Mouse (Mus musculus): Measurements from ENCODE around the gene Tcp10c. TPM values are rescaled to one million over a fixed set of nuclear protein-coding genes. Genes with fewer than 3 reads are reported as not detected.
"Not testable (repeated sequence)": the region's sequence is repeated elsewhere in the genome, so short reads cannot be mapped to it uniquely, and the experiment has no call there.

Tcp10c gene
- polyA plus RNA-seq, 1 experiment from 2014 or later = not detected

GRCm38 (mm10) chr17:13399961-13400360 is 45.6 kb downstream of the Tcp10c start:
- H3K9ac ChIP-seq (replicated peaks); H3K4me1 ChIP-seq; ATAC-seq (ENCODE audit: low FRiP score); H3K4me3 ChIP-seq (replicated peaks); H3K36me3 ChIP-seq; H3K27me3 ChIP-seq (replicated peaks); H3K27ac ChIP-seq (replicated peaks); H3K4me2 ChIP-seq: not testable (repeated sequence)
- WGBS = 90% methylated on average over 4 of the region's 5 CpGs
- H3K9me3 ChIP-seq (replicated peaks) = 0 out of 2 replicates have a peak, but pooled peaks cover 12% of the 10 kb centered on the region

GRCm38 (mm10) chr17:13402118-13402517 is 47.7 kb downstream of the Tcp10c start:
- not testable (repeated sequence) for H3K4me1 ChIP-seq; H3K4me3 ChIP-seq (replicated peaks); H3K9ac ChIP-seq (replicated peaks); H3K4me2 ChIP-seq; H3K36me3 ChIP-seq; H3K27me3 ChIP-seq (replicated peaks); ATAC-seq (ENCODE audit: low FRiP score); H3K27ac ChIP-seq (replicated peaks)
- 0 out of 2 replicates have a peak, but pooled peaks cover 13% of the 10 kb centered on the region for H3K9me3 ChIP-seq (replicated peaks)

GRCm38 (mm10) chr17:13403527-13404131 is 49.3 kb downstream of the Tcp10c start:
- ATAC-seq (ENCODE audit: low FRiP score); H3K27ac ChIP-seq (replicated peaks); H3K4me3 ChIP-seq (replicated peaks); H3K9me3 ChIP-seq (replicated peaks); H3K4me2 ChIP-seq; H3K27me3 ChIP-seq (replicated peaks); H3K9ac ChIP-seq (replicated peaks); H3K4me1 ChIP-seq; H3K36me3 ChIP-seq: not testable (repeated sequence)
- WGBS = 82% methylated on average over 5 of the region's 5 CpGs

- H3K9me3 ChIP-seq (replicated peaks); H3K27me3 ChIP-seq (replicated peaks); H3K36me3 ChIP-seq; H3K9ac ChIP-seq (replicated peaks); H3K4me3 ChIP-seq (replicated peaks); ATAC-seq (ENCODE audit: low FRiP score); H3K4me2 ChIP-seq; H3K27ac ChIP-seq (replicated peaks); H3K4me1 ChIP-seq: not testable (repeated sequence)
- 90% methylated on average over 3 of the region's 3 CpGs for WGBS
These were observed 51.7 kb downstream of the Tcp10c start for GRCm38 (mm10) chr17:13406023-13406422.

GRCm38 (mm10) chr17:13406701-13407100 is 52.3 kb downstream of the Tcp10c start:
- WGBS = 89% methylated on average over 6 of the region's 6 CpGs
- not testable (repeated sequence) for H3K4me3 ChIP-seq (replicated peaks); H3K27me3 ChIP-seq (replicated peaks); H3K27ac ChIP-seq (replicated peaks); ATAC-seq (ENCODE audit: low FRiP score); H3K9ac ChIP-seq (replicated peaks); H3K4me2 ChIP-seq; H3K36me3 ChIP-seq; H3K4me1 ChIP-seq; H3K9me3 ChIP-seq (replicated peaks)

GRCm38 (mm10) chr17:13407621-13408256 is 53.4 kb downstream of the Tcp10c start:
- ATAC-seq (ENCODE audit: low FRiP score); H3K27ac ChIP-seq (replicated peaks); H3K9me3 ChIP-seq (replicated peaks); H3K27me3 ChIP-seq (replicated peaks); H3K4me2 ChIP-seq; H3K36me3 ChIP-seq; H3K4me3 ChIP-seq (replicated peaks); H3K4me1 ChIP-seq; H3K9ac ChIP-seq (replicated peaks): not testable (repeated sequence)
- WGBS = 96% methylated on average over 3 of the region's 4 CpGs

- not testable (repeated sequence) for H3K9me3 ChIP-seq (replicated peaks); H3K36me3 ChIP-seq; H3K9ac ChIP-seq (replicated peaks); H3K4me2 ChIP-seq; H3K27ac ChIP-seq (replicated peaks); H3K4me1 ChIP-seq; H3K27me3 ChIP-seq (replicated peaks); ATAC-seq (ENCODE audit: low FRiP score); H3K4me3 ChIP-seq (replicated peaks)
- 96% methylated on average over 11 of the region's 11 CpGs for WGBS
These were observed 53.9 kb downstream of the Tcp10c start for GRCm38 (mm10) chr17:13408257-13408633.

GRCm38 (mm10) chr17:13421022-13421591 is 66.7 kb downstream of the Tcp10c start:
- H3K36me3 ChIP-seq; H3K9me3 ChIP-seq (replicated peaks); ATAC-seq (ENCODE audit: low FRiP score); H3K4me1 ChIP-seq; H3K27me3 ChIP-seq (replicated peaks); H3K9ac ChIP-seq (replicated peaks); H3K4me3 ChIP-seq (replicated peaks); H3K4me2 ChIP-seq; H3K27ac ChIP-seq (replicated peaks): not testable (repeated sequence)
- WGBS = 93% methylated on average over 9 of the region's 12 CpGs

GRCm38 (mm10) chr17:13422638-13423037 is 68.3 kb downstream of the Tcp10c start:
- H3K4me2 ChIP-seq; ATAC-seq (ENCODE audit: low FRiP score); H3K36me3 ChIP-seq; H3K4me1 ChIP-seq; H3K27ac ChIP-seq (replicated peaks); H3K9me3 ChIP-seq (replicated peaks); H3K4me3 ChIP-seq (replicated peaks); H3K9ac ChIP-seq (replicated peaks); H3K27me3 ChIP-seq (replicated peaks): not testable (repeated sequence)
- WGBS = 91% methylated on average over 5 of the region's 5 CpGs

GRCm38 (mm10) chr17:13423373-13424024 is 69.1 kb downstream of the Tcp10c start:
- H3K4me1 ChIP-seq; ATAC-seq (ENCODE audit: low FRiP score); H3K9me3 ChIP-seq (replicated peaks); H3K27ac ChIP-seq (replicated peaks); H3K9ac ChIP-seq (replicated peaks); H3K36me3 ChIP-seq; H3K4me2 ChIP-seq; H3K4me3 ChIP-seq (replicated peaks); H3K27me3 ChIP-seq (replicated peaks): not testable (repeated sequence)
- 69% methylated on average over 8 of the region's 8 CpGs for whole genome bisulfite sequencing

GRCm38 (mm10) chr17:13424321-13424720 is 69.9 kb downstream of the Tcp10c start:
- H3K27me3 ChIP-seq (replicated peaks); H3K4me2 ChIP-seq; H3K9ac ChIP-seq (replicated peaks); H3K4me1 ChIP-seq; H3K27ac ChIP-seq (replicated peaks); H3K4me3 ChIP-seq (replicated peaks); ATAC-seq (ENCODE audit: low FRiP score); H3K36me3 ChIP-seq; H3K9me3 ChIP-seq (replicated peaks): not testable (repeated sequence)
- 90% methylated on average over 6 of the region's 6 CpGs for WGBS

GRCm38 (mm10) chr17:13425694-13426093 is 71.3 kb downstream of the Tcp10c start:
- 83% methylated on average over 2 of the region's 5 CpGs for WGBS
- ATAC-seq (ENCODE audit: low FRiP score) = peak; percentile 28; the same call in 1 of the 2 replicates
- not testable (repeated sequence) for H3K4me3 ChIP-seq (replicated peaks); H3K36me3 ChIP-seq; H3K9ac ChIP-seq (replicated peaks); H3K9me3 ChIP-seq (replicated peaks); H3K4me1 ChIP-seq; H3K27me3 ChIP-seq (replicated peaks); H3K27ac ChIP-seq (replicated peaks); H3K4me2 ChIP-seq
